In the genomic region with DNA sequence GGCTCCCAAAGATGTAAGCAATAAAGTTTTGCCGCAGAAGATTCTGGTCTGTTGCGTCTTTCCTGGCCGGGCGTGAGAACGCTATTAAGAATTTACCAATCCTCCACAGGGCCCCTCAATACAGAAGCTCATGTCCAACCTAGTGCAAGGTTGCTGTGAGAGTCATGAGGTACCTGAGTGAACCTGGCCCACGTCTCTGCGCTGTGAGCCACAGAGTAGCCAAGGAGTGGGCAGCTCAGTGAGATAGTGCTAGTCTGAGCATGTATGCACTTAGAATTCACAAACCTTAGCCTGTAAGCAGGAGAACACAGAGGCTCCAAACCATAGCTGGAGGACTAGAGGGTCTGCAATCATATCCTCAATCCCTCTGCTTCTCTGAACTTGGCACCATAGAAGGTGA, we compare ENCODE assay signal across 22 mouse cellular contexts. TPM values are rescaled to one million over a fixed set of nuclear protein-coding genes. Genes with fewer than 3 reads are reported as not detected.
DNase-seq lines count a peak whose midpoint lies in the region; ATAC-seq and TF ChIP-seq lines count a peak whose summit lies in the region.
"Had no signal": no experiment of that assay in that cellular context is flagged by ENCODE, and none has a peak within 500 bp of the region (broad histone marks: within the 10 kb centered on the region; RNA-seq: fewer than 3 reads in every experiment).

No protein-coding gene starts in this region.

- H3K4me2 ChIP-seq in liver, embryonic 13.5 days, result peak overlapping the region; percentile 64
- peak overlapping the region; percentile 53 for H3K4me2 ChIP-seq in liver, postnatal 0 days (ENCODE audit: low read depth, low read length)
- H3K4me2 ChIP-seq in hindbrain, embryonic 12.5 days (replicated peaks), result no peak overlapping the region
- H3K4me2 ChIP-seq: embryonic facial prominence, embryonic 13.5 days; forebrain, embryonic 15.5 days; hindbrain, embryonic 14.5 days; intestine, embryonic 15.5 days had no signal

- TF ChIP-seq CTCF in MEL (IDR thresholded peaks at IDR 0.05 in 2 of 3, conservative IDR thresholded peaks at IDR 0.05 in 1 of 3; ENCODE audit: control insufficient read depth in 1 of 3, insufficient read depth in 1 of 3, low read depth in 2 of 3, low read length in 3 of 3, poor library complexity in 1 of 3, severe bottlenecking in 1 of 3), result no peak
- no peak for TF ChIP-seq CTCF in liver, postnatal 0 days (IDR thresholded peaks at IDR 0.05; ENCODE audit: low read depth)

- no peaks in the 10 kb centered on the region for H3K27me3 ChIP-seq in MEL (ENCODE audit: control insufficient read depth in 1 of 2, insufficient read depth in 2 of 2, low read length in 2 of 2)
- no peaks in the 10 kb centered on the region for H3K27me3 ChIP-seq in liver, embryonic 13.5 days
- no peaks in the 10 kb centered on the region for H3K27me3 ChIP-seq in liver, postnatal 0 days (ENCODE audit: insufficient read depth, low read length)
- no peaks in the 10 kb centered on the region for H3K27me3 ChIP-seq in hindbrain, embryonic 12.5 days
- H3K27me3 ChIP-seq: embryonic facial prominence, embryonic 13.5 days; forebrain, embryonic 15.5 days; intestine, embryonic 15.5 days; Patski had no signal

- TF ChIP-seq POLR2A in MEL (IDR thresholded peaks at IDR 0.05; ENCODE audit: control insufficient read depth in 1 of 2, insufficient read depth in 1 of 2, low read depth in 1 of 2, low read length in 2 of 2, poor library complexity in 1 of 2), result no peak

- H3K27ac ChIP-seq in MEL (ENCODE audit: control insufficient read depth, low read depth, low read length), result peak overlapping the region; percentile 33; the same call in 1 of the 2 replicates
- H3K27ac ChIP-seq in liver, embryonic 13.5 days, result peak overlapping the region; percentile 74
- H3K27ac ChIP-seq in liver, postnatal 0 days (ENCODE audit: low read depth), result peak overlapping the region; percentile 44; the same call in 1 of the 2 replicates
- H3K27ac ChIP-seq in hindbrain, embryonic 12.5 days, result no peak overlapping the region
- H3K27ac ChIP-seq: embryonic facial prominence, embryonic 13.5 days; forebrain, embryonic 15.5 days; heart, embryonic 10.5 days; hindbrain, embryonic 14.5 days; intestine, embryonic 15.5 days had no signal

- peak; percentile 61 for ATAC-seq in erythroblast, adult 5-6 weeks (replicated peaks; ENCODE audit: low FRiP score, poor library complexity, severe bottlenecking)
- ATAC-seq in liver, embryonic 13.5 days (ENCODE audit: low read depth), result peak; percentile 16
- ATAC-seq in liver, postnatal 0 days, result peak; percentile 38
- no peak for ATAC-seq in hindbrain, embryonic 12.5 days (ENCODE audit: low FRiP score)
- ATAC-seq: forebrain, embryonic 15.5 days; intestine, embryonic 15.5 days; Patski had no signal

- no peak overlapping the region for H3K4me3 ChIP-seq in MEL (ENCODE audit: control insufficient read depth in 1 of 2, insufficient read depth in 1 of 2, low read depth in 2 of 2, low read length in 2 of 2)
- H3K4me3 ChIP-seq in liver, embryonic 13.5 days (replicated peaks), result peak overlapping the region; percentile 35
- H3K4me3 ChIP-seq in liver, postnatal 0 days (ENCODE audit: low read depth, low read length), result peak overlapping the region; percentile 20
- no peak overlapping the region for H3K4me3 ChIP-seq in hindbrain, embryonic 12.5 days
- H3K4me3 ChIP-seq: embryonic facial prominence, embryonic 13.5 days; forebrain, embryonic 15.5 days; heart, embryonic 10.5 days; intestine, embryonic 15.5 days had no signal

- H3K36me3 ChIP-seq in MEL (ENCODE audit: control insufficient read depth in 1 of 2, insufficient read depth in 2 of 2, low read length in 2 of 2), result peaks cover 0 to 11% of the 10 kb centered on the region in 2 experiments; a peak in 2 of 4 replicates
- H3K36me3 ChIP-seq in liver, embryonic 13.5 days, result no peaks in the 10 kb centered on the region
- H3K36me3 ChIP-seq in liver, postnatal 0 days (replicated peaks; ENCODE audit: insufficient read depth, low read length), result no peaks in the 10 kb centered on the region
- no peaks in the 10 kb centered on the region for H3K36me3 ChIP-seq in hindbrain, embryonic 12.5 days
- H3K36me3 ChIP-seq: embryonic facial prominence, embryonic 13.5 days; forebrain, embryonic 15.5 days; G1E; heart, embryonic 10.5 days; intestine, embryonic 15.5 days had no signal

- 88% methylated on average over 7 of the region's 7 CpGs for WGBS in liver, embryonic 13.5 days (ENCODE audit: insufficient replicate concordance)
- 93% methylated on average over 7 of the region's 7 CpGs for WGBS in liver, postnatal 0 days (ENCODE audit: insufficient replicate concordance)
- 96% methylated on average over 7 of the region's 7 CpGs for WGBS in hindbrain, embryonic 12.5 days

- no peak overlapping the region for H3K9ac ChIP-seq in MEL (ENCODE audit: control insufficient read depth, low read depth, low read length, poor library complexity, severe bottlenecking)
- H3K9ac ChIP-seq in liver, embryonic 13.5 days, result 0 out of 2 replicates have a peak overlapping the region, but pooled peaks have one; percentile 10
- H3K9ac ChIP-seq in liver, postnatal 0 days (replicated peaks), result no peak overlapping the region
- no peak overlapping the region for H3K9ac ChIP-seq in hindbrain, embryonic 12.5 days
- H3K9ac ChIP-seq: embryonic facial prominence, embryonic 13.5 days; forebrain, embryonic 15.5 days; hindbrain, embryonic 14.5 days; intestine, embryonic 15.5 days had no signal

- no peak for TF ChIP-seq EP300 in MEL (IDR thresholded peaks at IDR 0.05; ENCODE audit: low read depth in 1 of 2, low read length in 2 of 2)
- no peak for TF ChIP-seq EP300 in liver, postnatal 0 days (IDR thresholded peaks at IDR 0.05; ENCODE audit: low read depth)

- DNase-seq in MEL (ENCODE audit: low read depth, low spot score), result no peak
- DNase-seq in liver, embryonic 13.5 days, result no peak
- no peak for DNase-seq in liver, postnatal 0 days
- no peak for DNase-seq in yolk sac, embryonic 10.5 days (ENCODE audit: low spot score)
- no peak for DNase-seq in layer of hippocampus, postnatal 36 days
- DNase-seq: adrenal gland, adult 8-10 months; adrenal gland, postnatal 36 days; cerebellum, adult 11-12 months; cerebellum, adult 9-11 months; cerebellum, postnatal 36 days; gastrocnemius, postnatal 36 days; heart, adult 18-20 months; heart, postnatal 10 days had no signal

- no peak for TF ChIP-seq RAD21 in MEL (IDR thresholded peaks at IDR 0.05; ENCODE audit: low read depth, low read length)

- no peaks in the 10 kb centered on the region for H3K79me2 ChIP-seq in MEL (ENCODE audit: control insufficient read depth, insufficient read depth, low read length, poor library complexity)

- H3K9me3 ChIP-seq in MEL (replicated peaks; ENCODE audit: insufficient read depth, low read length), result no peaks in the 10 kb centered on the region
- H3K9me3 ChIP-seq in liver, embryonic 13.5 days (replicated peaks), result no peaks in the 10 kb centered on the region
- H3K9me3 ChIP-seq in liver, postnatal 0 days (ENCODE audit: low read length), result no peaks in the 10 kb centered on the region
- H3K9me3 ChIP-seq in hindbrain, embryonic 12.5 days (replicated peaks), result no peaks in the 10 kb centered on the region
- H3K9me3 ChIP-seq: embryonic facial prominence, embryonic 13.5 days; forebrain, embryonic 15.5 days; G1E; heart, embryonic 10.5 days; intestine, embryonic 15.5 days had no signal

- H3K4me1 ChIP-seq in MEL (ENCODE audit: control insufficient read depth in 1 of 2, insufficient read depth in 2 of 2, low read length in 2 of 2), result peaks cover 0 to 14% of the 10 kb centered on the region in 2 experiments; a peak in 3 of 4 replicates
- peaks cover 20% of the 10 kb centered on the region for H3K4me1 ChIP-seq in liver, embryonic 13.5 days (replicated peaks)
- H3K4me1 ChIP-seq in liver, postnatal 0 days (ENCODE audit: insufficient read depth), result peaks cover 12% of the 10 kb centered on the region
- no peaks in the 10 kb centered on the region for H3K4me1 ChIP-seq in hindbrain, embryonic 12.5 days
- H3K4me1 ChIP-seq: embryonic facial prominence, embryonic 13.5 days; forebrain, embryonic 15.5 days; heart, embryonic 10.5 days; intestine, embryonic 15.5 days had no signal

RNA-seq across cellular contexts. Expression of gene Zfp629, which starts 10.4 kb away (rescaled TPM):
- 9.4 and 12.6 TPM in 2 replicates for total RNA-seq in MEL (2012; rRNA removed)
- 10 to 100 TPM in 1 of 2 experiments, not detected in 1; 10.8 TPM for polyA plus RNA-seq in MEL (2012; ENCODE audit: insufficient read depth in 1 of 2, insufficient read length in 2 of 2, low read depth in 1 of 2, low replicate concordance in 2 of 2, missing spikeins in 1 of 2)
- total RNA-seq in erythroblast, adult 5-6 weeks (2015; ENCODE audit: low replicate concordance), result 0.77 and 0.84 TPM in 2 replicates
- 2.0 and 3.2 TPM in 2 replicates for total RNA-seq in erythroblast, adult 5-6 weeks (2017; ENCODE audit: low replicate concordance)
- 1.6 and 1.8 TPM in 2 replicates for polyA plus RNA-seq in liver, embryonic 13.5 days (2015; fragmentation: Nextera tagmentation; extraction: Ambion mirVana)
- polyA plus RNA-seq in liver, postnatal 0 days (2015; fragmentation: Nextera tagmentation; extraction: Ambion mirVana), result 1.8 and 2.0 TPM in 2 replicates
- 10 to 100 TPM; 23.9 to 24.2 TPM for total RNA-seq in layer of hippocampus, postnatal 36 days (2021)
- 35.8 and 37.2 TPM in 2 replicates for polyA plus RNA-seq in hindbrain, embryonic 12.5 days (2016; fragmentation: Nextera tagmentation; extraction: Ambion mirVana)

RNA-seq across cellular contexts. Expression of gene Rnf40, which starts 37.5 kb away (rescaled TPM):
- total RNA-seq in MEL (2012; rRNA removed), result 43.8 and 49.5 TPM in 2 replicates
- polyA plus RNA-seq in MEL (2012; ENCODE audit: insufficient read depth in 1 of 2, insufficient read length in 2 of 2, low read depth in 1 of 2, low replicate concordance in 2 of 2, missing spikeins in 1 of 2), result 10 to 100 TPM in 1 of 2 experiments, not detected in 1; 75.1 TPM
- 17.1 and 18.1 TPM in 2 replicates for total RNA-seq in erythroblast, adult 5-6 weeks (2015; ENCODE audit: low replicate concordance)
- total RNA-seq in erythroblast, adult 5-6 weeks (2017; ENCODE audit: low replicate concordance), result 41.8 and 86.0 TPM in 2 replicates
- 18.8 and 25.3 TPM in 2 replicates for polyA plus RNA-seq in liver, embryonic 13.5 days (2015; fragmentation: Nextera tagmentation; extraction: Ambion mirVana)
- 10.3 and 12.4 TPM in 2 replicates for polyA plus RNA-seq in liver, postnatal 0 days (2015; fragmentation: Nextera tagmentation; extraction: Ambion mirVana)
- total RNA-seq in layer of hippocampus, postnatal 36 days (2021), result 10 to 100 TPM; 64.2 to 66.7 TPM
- polyA plus RNA-seq in hindbrain, embryonic 12.5 days (2016; fragmentation: Nextera tagmentation; extraction: Ambion mirVana), result 67.3 and 75.4 TPM in 2 replicates

RNA-seq across cellular contexts. Expression of gene Ccdc189, which starts 37.6 kb away (rescaled TPM):
- 3.6 and 6.9 TPM in 2 replicates for total RNA-seq in MEL (2012; rRNA removed)
- polyA plus RNA-seq in MEL (2012; ENCODE audit: insufficient read depth in 1 of 2, insufficient read length in 2 of 2, low read depth in 1 of 2, low replicate concordance in 2 of 2, missing spikeins in 1 of 2), result 1 to 10 TPM in 1 of 2 experiments, not detected in 1; 4.2 TPM
- 4.0 and 14.0 TPM in 2 replicates for total RNA-seq in erythroblast, adult 5-6 weeks (2015; ENCODE audit: low replicate concordance)
- 26.1 and 31.4 TPM in 2 replicates for total RNA-seq in erythroblast, adult 5-6 weeks (2017; ENCODE audit: low replicate concordance)
- 7.3 TPM in 2 replicates for polyA plus RNA-seq in liver, embryonic 13.5 days (2015; fragmentation: Nextera tagmentation; extraction: Ambion mirVana)
- polyA plus RNA-seq in liver, postnatal 0 days (2015; fragmentation: Nextera tagmentation; extraction: Ambion mirVana), result 4.4 and 4.7 TPM in 2 replicates
- total RNA-seq in layer of hippocampus, postnatal 36 days (2021), result 1 to 10 TPM; 8.4 to 8.6 TPM
- polyA plus RNA-seq in hindbrain, embryonic 12.5 days (2016; fragmentation: Nextera tagmentation; extraction: Ambion mirVana), result 13.0 and 17.0 TPM in 2 replicates

RNA-seq across cellular contexts. Expression of gene Phkg2, which starts 52.9 kb away (rescaled TPM):
- 22.9 and 23.3 TPM in 2 replicates for total RNA-seq in MEL (2012; rRNA removed)
- polyA plus RNA-seq in MEL (2012; ENCODE audit: insufficient read depth in 1 of 2, insufficient read length in 2 of 2, low read depth in 1 of 2, low replicate concordance in 2 of 2, missing spikeins in 1 of 2), result 10 to 100 TPM in 1 of 2 experiments, not detected in 1; 70.8 TPM
- total RNA-seq in erythroblast, adult 5-6 weeks (2015; ENCODE audit: low replicate concordance), result 35.1 and 44.2 TPM in 2 replicates
- 16.2 and 40.8 TPM in 2 replicates for total RNA-seq in erythroblast, adult 5-6 weeks (2017; ENCODE audit: low replicate concordance)
- polyA plus RNA-seq in liver, embryonic 13.5 days (2015; fragmentation: Nextera tagmentation; extraction: Ambion mirVana), result 19.3 and 20.2 TPM in 2 replicates
- 14.5 and 17.0 TPM in 2 replicates for polyA plus RNA-seq in liver, postnatal 0 days (2015; fragmentation: Nextera tagmentation; extraction: Ambion mirVana)
- 10 to 100 TPM; 86.3 to 95.5 TPM for total RNA-seq in layer of hippocampus, postnatal 36 days (2021)
- 49.1 and 50.8 TPM in 2 replicates for polyA plus RNA-seq in hindbrain, embryonic 12.5 days (2016; fragmentation: Nextera tagmentation; extraction: Ambion mirVana)

Comparison
In these comparisons a context has a peak if more than half of its experiments do, and no peak if none do; other contexts are left out.
1. H3K4me3 ChIP-seq: peak in liver, embryonic 13.5 days (single experiment) and liver, postnatal 0 days (single experiment); none in MEL (0 of 2) and hindbrain, embryonic 12.5 days (single experiment).